Mouse (Mus musculus): ENCODE measurements at regions not wholly inside any gene's neighbourhood (a gene's known extent, or its start where the extent isn't known, plus 50 kb on each side); places are given as distances from the start of the nearest gene placed in this dataset.

DNA sequence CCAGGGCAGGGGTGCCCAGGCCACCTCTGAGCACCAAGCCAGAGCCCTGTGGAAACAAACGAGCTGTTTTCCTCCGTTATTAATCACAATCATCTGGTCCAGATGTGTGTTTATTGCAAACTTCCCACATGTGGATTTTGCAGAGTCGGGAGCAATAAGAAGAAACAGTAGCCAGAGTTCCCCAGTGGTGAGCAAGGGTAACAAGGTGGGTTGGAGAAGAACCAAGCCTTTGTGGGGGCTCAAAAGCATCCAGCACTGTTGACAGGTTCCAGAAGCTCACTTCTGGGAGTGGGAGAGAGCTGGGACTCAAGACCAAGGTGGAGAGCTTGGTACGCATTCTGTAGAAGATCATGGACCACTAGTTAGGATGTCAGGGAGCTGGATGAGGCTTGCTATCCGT lies 63.6 kb downstream of the Hif1an start:
- DNase-seq, result no peak

DNA sequence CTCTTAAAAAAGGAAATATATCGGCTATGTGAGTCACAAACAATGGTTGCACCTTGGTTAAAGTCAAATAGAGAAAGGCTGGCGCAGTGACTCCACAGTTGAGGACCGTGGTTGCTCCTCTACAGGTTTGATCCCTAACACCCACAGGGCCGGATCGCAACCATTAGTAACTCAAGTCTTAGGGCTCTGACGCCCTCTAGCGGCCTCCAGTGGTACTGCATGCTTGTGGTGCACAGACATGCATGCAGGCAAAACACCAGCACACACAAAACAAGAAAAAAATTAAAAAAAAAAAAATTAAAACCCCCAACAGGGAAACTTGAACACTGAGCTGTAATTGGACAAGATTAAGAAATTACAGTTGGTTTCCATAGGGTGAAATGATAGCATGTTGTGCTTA lies 67.1 kb downstream of the Hif1an start:
- DNase-seq, result no peak

DNA sequence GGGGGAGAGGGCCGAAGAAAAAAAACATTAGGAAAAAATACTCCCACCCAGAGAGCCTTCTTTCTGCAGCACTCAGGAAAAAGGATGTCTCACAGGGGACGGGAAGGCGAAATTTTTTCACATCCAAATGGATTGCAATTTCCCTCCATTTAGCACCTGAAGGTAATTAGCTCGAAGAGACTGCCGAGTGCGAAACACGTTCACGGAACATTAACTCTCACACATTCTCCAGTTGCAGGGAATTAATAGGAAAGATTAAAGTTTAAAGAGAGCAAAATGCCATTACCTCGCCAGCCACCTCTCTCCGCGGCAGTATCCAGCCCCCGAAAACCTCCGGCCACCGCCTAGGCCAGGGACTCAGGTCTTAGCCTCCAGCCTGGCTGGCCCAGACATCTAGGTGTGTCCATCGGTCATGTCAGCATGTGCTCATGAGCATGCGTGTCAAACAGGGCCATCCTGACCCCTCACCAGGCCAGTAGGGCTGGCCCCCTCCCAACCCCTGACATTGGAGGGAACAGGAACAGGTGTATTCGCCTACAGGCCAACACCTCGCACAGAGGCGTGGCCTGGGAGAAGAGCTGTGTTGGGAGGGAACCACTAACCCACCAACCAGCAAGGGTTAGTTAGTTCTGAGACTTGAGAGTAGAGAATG lies 68.8 kb downstream of the Hif1an start:
- peak; percentile 29 to 31 for DNase-seq

DNA sequence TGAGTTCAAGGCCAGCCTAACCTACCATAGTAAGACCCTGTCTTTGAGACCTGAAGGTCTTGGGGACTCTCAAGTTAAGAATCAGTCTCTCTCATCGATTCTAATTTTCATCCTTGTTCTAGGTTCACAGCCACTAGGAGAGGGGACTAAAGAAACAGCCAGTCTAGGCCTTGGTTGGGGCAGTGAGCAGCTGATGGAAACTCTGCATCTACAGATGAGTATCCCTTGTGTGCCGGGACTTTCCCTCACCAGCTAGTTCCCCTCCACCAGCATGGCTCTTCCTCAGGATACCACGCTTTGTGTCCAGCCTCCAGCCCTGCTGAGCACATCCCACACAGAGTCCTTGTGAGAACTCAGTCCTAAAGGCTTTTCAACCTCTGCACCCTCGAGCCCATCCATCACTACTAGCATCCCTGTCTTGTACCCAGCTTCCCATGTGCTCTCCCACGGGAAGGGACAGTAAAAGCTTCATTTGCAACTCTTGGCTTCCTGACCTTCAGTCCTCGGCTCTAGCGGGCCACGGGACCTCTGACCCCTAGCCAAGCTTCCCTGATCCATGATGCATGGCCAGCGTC lies 74.6 kb downstream of the Hif1an start:
- no peak for DNase-seq

DNA sequence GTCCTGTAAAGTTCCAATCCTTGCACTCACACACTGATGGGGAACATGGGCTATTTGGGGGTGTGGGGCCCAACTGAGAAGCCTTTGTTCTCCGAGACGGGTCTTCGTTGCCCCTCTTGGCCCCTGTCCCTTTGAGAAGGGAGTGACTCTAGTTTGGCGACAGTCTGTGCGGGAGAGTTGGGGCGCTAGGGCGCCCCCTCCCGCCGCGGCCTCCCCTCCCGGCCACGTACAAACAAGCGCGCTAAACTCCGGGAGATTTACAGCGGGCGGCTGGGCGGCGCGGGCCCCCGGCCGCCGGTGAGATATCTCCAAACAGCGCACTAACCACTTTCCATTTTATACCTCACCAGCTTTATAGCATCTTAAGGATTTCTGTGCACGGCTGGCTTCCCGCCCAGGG lies 77.4 kb downstream of the Hif1an start:
- no peak for DNase-seq

DNA sequence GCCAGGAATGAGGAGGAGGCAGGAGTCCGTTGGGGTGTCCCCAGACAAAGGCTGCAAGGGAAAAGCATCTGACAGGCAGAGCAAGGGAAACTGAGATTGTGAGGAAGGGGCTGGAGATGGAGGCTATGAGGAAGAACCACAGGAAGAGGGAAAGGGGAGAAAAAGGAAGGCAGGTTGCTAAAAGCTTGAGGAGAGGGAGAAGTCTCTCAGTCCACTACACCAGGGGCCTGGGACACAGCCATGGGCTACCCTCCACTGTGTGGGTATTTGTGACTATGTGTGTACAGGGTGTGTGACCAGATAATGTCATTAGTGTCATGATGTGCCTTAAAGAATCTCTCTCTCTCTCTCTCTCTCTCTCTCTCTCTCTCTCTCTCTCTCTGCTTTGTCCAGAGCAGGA lies 77.9 kb downstream of the Hif1an start:
- DNase-seq, result no peak

DNA sequence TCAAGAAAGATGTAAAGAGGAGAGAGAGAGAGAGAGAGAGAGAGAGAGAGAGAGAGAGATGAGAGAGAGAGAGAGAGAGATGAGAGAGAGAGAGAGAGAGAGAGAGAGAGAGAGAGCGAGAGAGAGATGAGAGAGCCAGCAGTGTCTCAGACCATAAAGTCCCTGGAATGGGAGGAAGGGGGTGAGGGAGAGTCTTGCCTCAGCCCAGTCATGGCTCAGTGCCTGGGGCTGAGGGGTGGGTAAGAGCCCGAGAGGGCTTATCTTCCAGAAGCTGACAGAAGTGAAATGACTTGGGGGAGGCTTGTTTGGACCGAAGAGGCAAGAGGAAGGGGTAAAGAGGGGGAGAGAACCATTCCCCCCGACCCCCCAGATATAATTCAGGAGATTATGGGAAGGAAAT lies 79.6 kb downstream of the Hif1an start:
- DNase-seq, result no peak

DNA sequence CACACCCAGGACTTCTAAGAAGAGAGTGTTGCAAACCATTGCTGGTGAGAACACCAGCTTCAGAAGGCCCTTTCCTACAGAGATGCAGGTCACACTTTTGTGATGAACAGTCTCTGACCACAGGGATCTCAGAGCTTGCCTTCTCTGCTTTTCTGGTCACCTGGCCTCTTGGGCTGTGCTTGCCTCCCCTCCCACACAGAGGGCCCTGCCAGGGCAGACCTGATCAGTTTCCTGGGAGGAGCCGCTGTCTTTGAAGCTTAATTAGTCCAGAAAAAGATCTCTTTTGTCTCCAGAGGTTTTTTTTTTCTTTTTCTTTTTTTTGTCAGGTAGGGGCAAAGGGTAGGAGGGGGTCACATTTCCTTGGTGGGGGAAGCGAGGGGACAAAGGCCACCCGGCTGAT lies 81.7 kb downstream of the Hif1an start:
- DNase-seq, result no peak

DNA sequence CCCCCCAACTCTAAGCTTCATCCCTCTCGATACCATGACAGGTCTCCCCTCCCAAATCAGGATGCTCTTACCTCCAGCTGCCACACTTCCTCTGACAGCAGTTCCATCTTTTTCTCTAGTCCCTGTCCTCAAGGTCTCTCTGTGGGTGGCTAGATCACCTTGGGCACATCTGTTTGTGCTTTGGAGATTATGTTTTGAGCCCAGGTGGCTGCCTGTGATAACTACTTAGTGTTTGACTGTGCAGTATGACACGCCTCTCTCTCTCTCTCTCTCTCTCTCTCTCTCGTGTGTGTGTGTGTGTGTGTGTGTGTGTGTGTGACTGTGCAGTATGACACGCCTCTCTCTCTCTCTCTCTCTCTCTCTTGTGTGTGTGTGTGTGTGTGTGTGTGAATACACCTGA lies 82.3 kb downstream of the Hif1an start:
- no peak for DNase-seq

DNA sequence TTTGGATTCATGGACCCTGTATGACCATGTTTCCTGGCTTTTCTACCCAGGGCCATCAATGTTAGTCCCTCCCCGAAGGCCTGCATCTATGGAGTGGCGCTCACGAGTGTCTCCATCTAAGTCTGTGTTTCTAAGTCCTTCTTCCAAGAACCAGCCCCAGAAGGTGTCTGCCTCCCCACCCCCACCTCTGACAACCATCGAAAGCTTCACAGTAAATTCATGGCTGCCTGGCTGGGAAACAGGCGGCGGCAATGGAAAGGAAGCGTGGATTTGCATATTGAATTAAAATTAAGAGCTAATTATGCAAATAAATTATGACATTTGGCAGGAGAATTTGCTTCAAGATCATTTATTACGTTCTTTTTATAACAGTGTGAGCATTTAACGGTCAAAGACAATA lies 83.9 kb downstream of the Hif1an start:
- DNase-seq, result no peak

DNA sequence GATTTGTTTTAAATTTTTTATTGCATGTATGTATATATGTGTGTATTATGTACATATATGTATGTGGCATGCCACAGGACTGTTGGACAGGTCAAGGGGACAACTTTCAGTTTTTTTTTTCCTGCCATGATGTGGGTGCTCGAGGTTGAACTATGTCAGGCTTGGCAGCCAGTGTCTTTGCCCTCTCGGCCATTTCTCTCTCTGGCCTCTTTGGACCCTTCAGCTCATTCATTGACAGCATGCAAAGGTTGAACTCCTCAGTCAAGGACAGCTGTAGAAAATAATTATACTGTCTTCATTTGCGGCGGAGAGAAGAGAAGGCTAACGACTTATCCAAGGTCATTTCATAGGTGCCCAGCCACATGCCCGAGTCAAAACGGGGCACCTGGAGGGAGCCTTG lies 86.6 kb downstream of the Hif1an start:
- DNase-seq, result peak; percentile 58 to 61

DNA sequence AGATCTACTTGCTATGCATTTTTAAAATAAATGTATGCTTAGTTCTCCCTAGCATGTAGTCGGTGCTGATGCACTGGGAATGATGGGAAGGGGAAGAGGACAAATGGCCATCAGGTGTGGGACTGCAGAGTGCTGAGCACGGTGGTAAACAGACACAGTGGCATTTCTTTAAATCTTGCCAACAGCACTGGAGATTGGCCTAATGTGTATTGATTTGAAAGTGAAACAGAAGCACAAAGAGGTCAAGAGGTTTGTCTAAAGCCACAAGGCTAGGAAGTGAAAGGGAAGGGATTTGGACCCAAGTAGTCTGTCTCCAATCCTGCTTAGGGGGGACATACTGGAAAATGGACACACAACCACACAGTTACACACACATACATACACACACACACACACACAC lies 88.2 kb downstream of the Hif1an start:
- no peak for DNase-seq

DNA sequence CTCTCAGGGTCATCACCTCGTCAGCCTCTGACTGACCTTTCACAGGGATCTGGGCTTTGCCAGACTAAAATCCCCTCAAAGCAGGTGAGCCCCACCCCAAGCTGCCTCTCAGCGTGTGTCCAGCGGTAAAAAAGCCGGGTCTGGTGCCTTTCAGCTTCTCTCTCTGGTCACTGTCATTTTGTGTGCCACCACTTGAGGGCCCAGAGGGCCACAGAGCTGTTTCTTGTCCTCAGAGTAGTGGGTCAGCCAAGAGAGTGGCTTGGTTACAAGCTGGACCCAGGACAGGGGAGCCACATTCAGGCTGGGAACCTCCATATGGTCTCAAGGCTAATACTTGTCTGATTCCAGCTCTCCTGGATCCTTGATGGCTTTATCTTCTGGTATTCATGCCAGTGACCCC lies 89.0 kb downstream of the Hif1an start:
- peak; percentile 13 to 33 for DNase-seq

DNA sequence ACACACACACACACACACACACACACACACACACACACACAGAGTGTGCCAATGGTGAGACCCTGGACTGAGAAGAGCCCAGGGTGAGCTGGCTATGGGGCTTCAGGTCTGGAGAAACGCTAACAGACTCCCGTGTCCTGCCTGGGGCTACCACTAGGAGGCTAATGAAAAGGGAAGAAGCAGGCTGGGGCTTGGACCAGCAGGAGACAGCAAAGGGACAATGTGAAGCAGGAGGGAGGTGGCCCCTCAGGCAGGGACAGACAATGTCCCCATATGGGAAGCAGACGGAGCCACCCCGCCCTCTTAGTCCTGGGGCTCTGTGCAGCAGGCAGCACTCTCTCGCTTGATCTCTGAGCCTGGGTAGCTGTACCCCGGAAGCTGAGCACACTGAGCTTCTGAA lies 93.1 kb downstream of the Hif1an start:
- DNase-seq, result peak in 1 of 2 experiments; percentile 58

DNA sequence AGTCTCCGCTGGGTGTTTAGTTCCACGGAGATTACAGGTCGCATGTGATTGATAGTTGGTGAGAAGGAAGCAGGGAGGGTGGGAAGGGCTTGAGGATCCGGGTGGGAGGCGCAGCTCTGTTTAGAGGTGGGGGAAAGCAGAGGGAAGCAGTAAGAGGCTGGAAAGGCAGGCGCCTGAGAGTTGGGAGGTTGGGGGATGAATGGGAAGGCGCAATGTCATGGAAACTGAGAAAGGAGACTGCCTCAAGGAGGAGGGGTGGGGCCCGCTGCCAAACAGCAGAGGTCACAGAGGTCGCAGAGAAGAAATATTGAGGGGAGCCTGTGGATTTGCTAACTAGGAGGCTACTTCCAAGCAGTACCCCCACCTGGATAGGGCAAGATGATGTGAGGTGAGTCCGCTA lies 96.5 kb upstream of the Pax2 start:
- no peak for DNase-seq

DNA sequence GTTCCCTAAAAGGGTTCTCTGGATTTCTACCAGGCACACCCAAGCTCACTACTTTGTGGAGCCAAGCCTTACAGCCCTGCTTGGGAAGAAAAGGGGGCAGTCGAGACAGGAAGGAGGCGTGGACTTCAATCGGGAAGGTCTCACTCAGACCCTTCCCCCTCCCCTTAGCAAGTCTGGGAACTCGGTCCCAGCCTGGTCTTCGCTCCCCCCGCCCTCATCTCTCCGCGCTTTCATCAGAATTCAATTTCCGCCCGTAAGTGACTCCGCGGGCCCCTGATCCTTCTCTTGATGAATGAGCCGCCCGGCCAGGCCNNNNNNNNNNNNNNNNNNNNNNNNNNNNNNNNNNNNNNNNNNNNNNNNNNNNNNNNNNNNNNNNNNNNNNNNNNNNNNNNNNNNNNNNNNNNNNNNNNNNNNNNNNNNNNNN lies 86.3 kb upstream of the Pax2 start:
- DNase-seq, result no peak

DNA sequence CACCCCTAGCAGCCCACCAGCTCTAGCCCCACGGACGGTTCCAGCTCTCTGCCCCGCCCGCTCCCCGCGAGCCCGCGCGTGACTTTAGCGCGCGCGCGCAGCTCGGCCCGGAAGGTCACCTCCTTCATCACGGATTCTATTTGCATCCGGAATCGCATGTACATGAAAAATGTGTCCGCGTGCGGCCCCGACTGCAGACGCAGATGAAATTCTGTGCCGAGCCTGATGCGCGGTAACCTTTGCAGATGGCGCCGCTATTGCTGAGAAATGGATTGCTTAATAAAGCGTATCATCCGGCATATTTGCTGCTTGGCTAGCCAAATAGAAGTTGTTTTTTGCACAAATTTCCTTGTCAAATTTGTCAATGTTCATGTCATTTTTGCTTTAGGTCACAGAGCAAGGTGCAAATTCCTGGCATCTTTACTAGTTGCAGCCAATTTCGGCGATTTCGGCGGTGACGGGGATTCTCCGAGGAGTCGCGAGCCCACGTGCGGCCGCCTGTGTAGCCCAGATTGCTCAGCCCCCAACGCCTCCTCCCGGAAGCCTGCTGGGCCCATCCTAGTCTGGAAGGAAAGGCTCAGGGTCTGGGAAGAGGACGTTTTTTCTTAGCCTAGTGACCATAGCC lies 81.1 kb upstream of the Pax2 start:
- no peak for DNase-seq

DNA sequence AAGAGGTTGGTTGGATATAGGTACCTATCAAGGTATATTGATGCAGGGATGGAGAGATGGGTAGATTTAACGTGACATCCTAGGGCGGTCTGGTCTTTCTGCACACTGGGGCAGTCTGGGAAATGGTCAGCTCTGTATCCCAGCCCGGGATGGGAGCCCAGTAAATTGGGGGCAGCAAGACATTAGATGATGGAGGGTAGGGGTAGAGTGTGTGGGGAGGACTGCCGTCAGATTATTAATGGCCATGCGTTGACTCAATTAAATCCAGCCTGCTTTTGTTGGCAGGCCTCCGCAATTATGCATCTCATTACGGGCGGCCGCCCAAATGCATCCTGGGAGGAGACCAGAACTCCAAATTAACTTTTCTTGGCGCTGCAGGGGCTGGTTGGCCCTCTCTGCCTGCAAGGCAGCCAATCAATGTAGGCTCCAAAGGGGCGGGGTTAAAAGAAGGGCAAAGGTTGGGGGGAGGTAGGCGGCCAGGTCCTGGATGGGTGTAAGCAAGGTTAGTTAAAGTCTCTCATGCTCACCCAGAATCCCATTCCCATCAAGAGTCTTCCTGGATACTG lies 79.2 kb upstream of the Pax2 start:
- DNase-seq, result peak in 1 of 2 experiments; percentile 11

DNA sequence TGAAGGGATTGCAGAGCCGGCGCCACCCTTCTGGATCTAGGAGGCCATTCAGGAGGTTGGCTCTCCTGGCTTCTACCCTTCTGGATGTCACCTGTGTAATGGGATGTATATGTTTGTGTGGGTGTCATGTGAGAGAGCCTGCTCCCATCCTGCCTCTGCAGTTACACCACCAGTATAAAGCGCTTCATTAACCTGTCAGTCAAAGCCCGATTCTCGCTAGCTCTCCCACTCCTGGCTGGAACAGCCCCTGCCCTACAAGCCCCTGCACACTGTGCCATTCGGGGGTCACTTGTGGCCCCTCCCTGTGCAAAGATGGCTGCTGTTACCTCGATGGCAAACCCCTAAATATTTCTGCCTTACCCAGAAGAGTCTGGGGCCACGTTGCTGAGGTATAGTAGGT lies 78.5 kb upstream of the Pax2 start:
- DNase-seq, result no peak

DNA sequence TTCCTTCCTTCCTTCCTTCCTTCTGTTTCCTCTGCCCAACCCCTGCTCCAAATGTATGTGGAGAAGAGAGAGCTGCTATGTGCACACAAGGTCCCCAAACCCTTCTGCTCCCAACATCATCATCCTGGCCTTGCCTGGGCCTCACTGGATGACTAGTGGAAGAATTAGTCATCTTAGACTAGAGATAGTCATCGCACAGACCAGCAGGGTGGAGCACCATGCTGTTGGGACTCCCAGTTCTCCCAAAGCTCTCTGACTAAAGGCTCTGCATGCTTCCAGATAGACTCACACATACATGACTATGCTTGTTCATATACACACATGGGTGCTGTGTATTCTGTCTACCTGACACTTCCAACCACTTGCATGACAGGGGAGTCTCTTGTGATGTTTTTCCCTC lies 77.2 kb upstream of the Pax2 start:
- no peak for DNase-seq

DNA sequence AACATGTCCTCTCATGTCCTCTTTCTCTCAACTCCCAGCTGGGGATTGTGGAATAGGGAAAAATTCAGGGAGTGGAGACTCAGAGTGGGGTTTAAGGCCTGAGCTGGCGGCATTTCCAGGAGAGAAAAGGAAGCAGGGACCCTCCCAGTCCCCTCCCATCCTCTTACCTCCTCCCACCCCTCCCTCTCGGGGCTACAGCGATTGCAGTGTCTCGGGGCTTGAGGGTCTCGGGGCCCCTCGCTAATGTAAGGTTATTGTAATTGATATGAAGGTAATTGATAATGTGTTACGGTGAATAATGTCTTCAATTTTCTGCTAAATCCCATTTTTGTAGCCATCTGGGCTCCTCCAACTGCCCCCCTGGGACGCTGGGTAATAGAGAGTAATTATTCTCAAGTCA lies 74.2 kb upstream of the Pax2 start:
- no peak for DNase-seq

DNA sequence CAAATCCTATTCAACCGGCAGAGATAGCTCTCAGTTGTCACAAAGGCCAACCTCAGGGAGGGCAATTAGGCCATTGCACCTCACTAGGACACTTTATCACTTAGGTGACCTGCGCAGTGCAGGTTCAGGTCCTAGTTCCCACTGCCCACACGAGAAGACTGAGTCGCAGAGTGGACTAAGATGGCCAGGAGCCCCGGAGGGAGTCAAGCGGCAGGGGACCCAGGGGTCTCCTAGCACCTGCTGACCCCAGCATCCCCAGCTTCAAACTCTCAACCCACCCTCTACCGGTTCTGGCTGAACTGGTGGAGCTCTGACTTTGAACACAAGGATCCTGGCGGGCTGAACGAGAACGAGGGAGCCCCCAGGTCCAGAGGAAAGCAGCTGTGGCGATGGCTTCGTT lies 72.7 kb upstream of the Pax2 start:
- no peak for DNase-seq

DNA sequence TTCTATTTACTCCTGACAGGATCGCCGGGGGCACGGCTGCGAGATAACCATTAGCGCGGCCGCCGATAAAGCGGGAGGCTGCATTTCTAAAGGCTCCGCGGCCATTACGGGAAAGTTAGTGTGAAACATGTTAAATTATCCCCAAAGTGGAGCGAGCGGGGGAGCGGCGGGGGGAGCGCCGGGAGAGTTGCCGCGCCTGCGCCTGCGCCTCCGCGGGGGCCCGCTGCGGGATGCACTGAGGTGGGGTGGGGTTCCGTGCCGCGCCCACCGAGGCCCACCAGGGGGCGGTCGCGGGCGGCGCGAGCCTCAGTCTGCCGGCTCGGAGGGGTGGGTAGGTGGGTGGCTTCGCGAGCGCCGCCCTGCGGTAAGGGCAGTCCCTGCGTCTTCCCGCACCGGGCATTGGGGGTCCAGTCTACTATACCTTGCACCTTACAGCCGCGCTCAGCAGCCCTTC lies 71.8 kb upstream of the Pax2 start:
- DNase-seq, result peak; percentile 11 to 34

DNA sequence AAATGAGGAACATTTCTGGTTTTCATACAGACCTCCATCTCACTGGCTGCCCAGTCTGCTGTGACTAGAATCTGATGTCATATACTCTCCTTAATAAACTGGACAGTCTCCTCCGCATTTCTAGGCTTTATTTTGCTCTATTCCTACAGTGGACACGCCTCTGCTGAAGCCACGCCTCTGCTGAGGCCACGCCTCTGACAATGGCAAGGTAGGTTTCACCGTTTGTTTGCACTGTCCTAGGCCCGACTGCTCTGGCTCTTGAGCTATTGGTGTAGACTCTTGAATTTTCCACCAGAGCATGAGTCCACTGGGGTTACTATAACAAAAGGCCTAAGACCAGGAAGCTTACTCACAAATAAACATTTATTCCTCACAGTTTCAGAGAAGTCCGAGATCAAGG lies 69.8 kb upstream of the Pax2 start:
- no peak for DNase-seq

All from kidney, adult 8-10 months (tissue).